Mouse (Mus musculus) intestine, embryonic 14.5 days (tissue): ENCODE measurements around the gene Mettl16. TPM values are rescaled to one million over a fixed set of nuclear protein-coding genes. Genes with fewer than 3 reads are reported as not detected.
A peak's percentile ranks its signal among the peaks of the same experiment; 100 is the strongest.

Experiments
- ATAC-seq: fragments of 200-750 bp; cut with Nextera tagmentation; replicated peaks from 2 replicates; pipeline ENCODE4 v1.8.0; 2017; ENCODE audit warnings: low read depth, moderate number of reproducible peaks, moderate TSS enrichment, moderate library complexity; ENCODE audit not compliant: low FRiP score, low TSS enrichment
- DNase-seq: peaks from one replicate; pipeline ENCODE4 v3.0.0-alpha.2; 2018; ENCODE audit warnings: low spot score
- H3K27ac ChIP-seq: fragments of 300-500 bp; sonication (generic); 2 replicates; pipeline ENCODE4 v1.5.1; 2014; ENCODE audit warnings: low read depth, mild to moderate bottlenecking, control low read depth
- H3K27me3 ChIP-seq: fragments of 300-500 bp; sonication (generic); replicated peaks from 2 replicates; pipeline ENCODE4 v1.6.1; 2014; ENCODE audit warnings: low read length, control low read depth; ENCODE audit not compliant: control insufficient read depth, insufficient read depth
- H3K36me3 ChIP-seq: fragments of 300-500 bp; sonication (generic); 2 replicates; pipeline ENCODE4 v1.6.1; 2014; ENCODE audit warnings: low read length, control low read depth; ENCODE audit not compliant: control insufficient read depth, insufficient read depth
- H3K4me1 ChIP-seq: fragments of 300-500 bp; sonication (generic); replicated peaks from 2 replicates; pipeline ENCODE4 v1.6.1; 2014; ENCODE audit warnings: low read length, control low read depth, mixed read lengths; ENCODE audit not compliant: control insufficient read depth, insufficient read depth
- H3K4me2 ChIP-seq: fragments of 300-500 bp; sonication (generic); 2 replicates; pipeline ENCODE4 v1.6.1; 2014; ENCODE audit warnings: low read length
- H3K4me3 ChIP-seq: fragments of 300-500 bp; sonication (generic); 2 replicates; pipeline ENCODE4 v1.5.1; 2014; ENCODE audit warnings: low read depth, low read length, control low read depth, mixed read lengths
- H3K9ac ChIP-seq: fragments of 300-500 bp; sonication (generic); 2 replicates; pipeline ENCODE4 v1.6.1; 2014; ENCODE audit warnings: mild to moderate bottlenecking, low read length
- H3K9me3 ChIP-seq: fragments of 300-500 bp; sonication (generic); 2 replicates; pipeline ENCODE4 v1.6.1; 2016; ENCODE audit warnings: low read length, control low read depth; ENCODE audit not compliant: control insufficient read depth
- WGBS: fragments of 180-500 bp; shearing (Covaris S2); extraction: QIAGEN DNeasy Blood & Tissue Kit; methylation state at CpG from one replicate; pipeline ENCODE4 v1.1.7; 2014; 5-methylcytosine and 5-hydroxymethylcytosine counted together
- polyA plus RNA-seq: library from polyadenylated mRNA; unstranded; fragments of >200 nt; fragmentation: Nextera tagmentation; extraction: Ambion mirVana; gene quantifications from 2 replicates; pipeline ENCODE4 v1.2.1, GENCODE M21; 2014

The Mettl16 gene
- polyA plus RNA-seq, 1 experiment from 2014 or later: 31.9 TPM

DNA sequence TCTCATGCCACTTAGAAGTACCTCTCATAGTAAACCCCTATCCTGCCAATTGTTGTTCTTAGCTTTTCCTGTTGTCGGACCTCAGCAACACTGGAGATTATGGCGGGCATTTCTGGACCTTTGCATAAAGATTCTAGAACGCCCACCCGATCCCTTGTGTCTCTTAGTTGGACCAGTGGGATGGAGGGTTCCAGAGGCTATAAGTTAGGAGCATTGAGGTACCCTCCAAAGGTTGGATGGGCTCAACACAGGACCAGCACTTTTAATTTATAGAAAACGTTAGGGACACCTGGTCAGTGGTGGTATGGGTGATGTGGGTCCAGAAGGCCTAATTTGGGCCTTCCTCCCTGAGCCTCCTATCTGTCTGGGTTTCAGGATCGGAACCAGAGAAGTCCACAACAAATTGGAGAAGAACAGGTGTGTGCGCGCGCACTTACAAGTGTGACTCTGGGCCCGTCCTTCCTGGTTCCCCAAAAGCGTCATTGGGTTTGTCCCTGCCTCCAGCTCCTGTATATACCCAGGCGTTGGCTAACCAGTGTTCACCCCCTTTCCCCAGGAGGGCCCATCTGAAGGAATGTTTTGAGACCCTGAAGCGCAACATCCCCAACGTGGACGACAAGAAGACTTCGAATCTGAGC, 66.5 kb downstream of the Mettl16 start:
- DNase-seq: no peak
- H3K4me3 ChIP-seq: peak overlapping the region; percentile 54
- H3K9me3 ChIP-seq: no peaks in the 10 kb centered on the region
- 47% methylated on average over 16 of the region's 16 CpGs for WGBS
- H3K27me3 ChIP-seq: no peaks in the 10 kb centered on the region
- H3K27ac ChIP-seq: peak overlapping the region; percentile 94
- H3K4me2 ChIP-seq: peak overlapping the region; percentile 93
- H3K9ac ChIP-seq: 0 out of 2 replicates have a peak overlapping the region, but pooled peaks have one; percentile 17
- H3K36me3 ChIP-seq: peaks cover 2% of the 10 kb centered on the region; the same call in 1 of the 2 replicates
- peaks cover 23% of the 10 kb centered on the region for H3K4me1 ChIP-seq
- no peak; the same call in 1 of the 2 replicates for ATAC-seq

DNA sequence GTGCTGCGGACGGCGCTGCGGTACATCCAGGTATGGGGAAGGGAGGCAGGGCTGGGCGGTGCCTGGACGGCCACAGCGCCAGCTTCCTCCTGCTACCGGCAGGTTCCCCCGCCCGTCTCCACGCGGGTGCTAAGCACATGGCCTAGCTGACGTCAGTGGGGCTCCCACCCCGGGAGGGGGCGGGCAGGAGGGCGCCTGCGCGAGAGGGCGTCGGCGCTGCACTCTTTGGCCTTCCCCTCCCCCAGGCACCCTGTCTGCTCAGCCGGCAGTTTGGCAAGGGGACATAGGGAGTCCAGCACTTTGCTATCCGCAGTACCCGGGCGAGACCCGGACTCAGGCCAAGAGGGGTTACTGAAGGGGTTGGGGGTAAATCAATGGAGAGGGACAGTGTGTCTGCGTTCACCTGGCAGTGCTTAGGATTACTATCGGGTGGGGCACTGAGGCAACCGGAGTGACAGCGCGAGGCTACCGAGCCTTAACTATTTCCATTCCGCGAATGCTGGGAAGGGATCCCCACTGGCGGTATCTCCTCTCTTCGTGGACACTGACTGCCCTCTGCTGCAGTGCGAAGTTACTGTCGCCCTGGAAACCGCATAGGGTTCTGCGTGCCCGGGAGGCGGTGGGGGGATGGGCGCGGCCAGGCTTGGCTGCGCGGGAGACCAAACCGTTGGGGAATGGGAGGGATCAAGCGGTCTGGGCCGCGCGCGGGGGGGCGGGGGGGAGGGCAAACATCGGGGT, 67.2 kb downstream of the Mettl16 start:
- ATAC-seq: peak; percentile 77
- H3K9me3 ChIP-seq: no peaks in the 10 kb centered on the region
- no peaks in the 10 kb centered on the region for H3K27me3 ChIP-seq
- peak overlapping the region; percentile 93 for H3K4me2 ChIP-seq
- peak; percentile 95 for DNase-seq
- peaks cover 22% of the 10 kb centered on the region for H3K4me1 ChIP-seq
- peak overlapping the region; percentile 94 for H3K27ac ChIP-seq
- peaks cover 8% of the 10 kb centered on the region for H3K36me3 ChIP-seq
- WGBS: under 1% methylated on average over 51 of the region's 54 CpGs
- H3K9ac ChIP-seq: peak overlapping the region; percentile 51
- peak overlapping the region; percentile 54 for H3K4me3 ChIP-seq

DNA sequence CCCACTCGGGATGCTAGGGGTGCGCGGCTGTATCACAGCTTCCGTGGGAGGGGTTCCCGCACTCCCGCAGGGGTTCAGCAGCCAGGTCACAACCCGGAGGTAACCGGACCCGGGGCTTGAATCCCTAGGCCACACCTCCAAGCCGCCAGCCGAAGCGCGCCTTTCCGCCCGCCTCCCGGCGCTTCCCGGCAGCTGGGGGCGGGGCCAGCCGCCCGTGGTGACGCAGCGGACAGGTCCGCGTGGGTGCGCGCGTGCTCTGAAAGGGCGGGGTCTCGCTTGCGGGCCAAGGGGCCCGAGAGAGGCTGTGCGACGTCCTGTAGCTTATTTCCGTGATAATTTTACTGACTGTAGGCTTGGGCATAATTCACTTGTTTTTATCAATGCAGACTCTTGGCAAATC, 67.8 kb downstream of the Mettl16 start:
- Histone ChIP-seq H3K27ac (peak overlapping the region; percentile 94), H3K9ac (peak overlapping the region; percentile 51), H3K27me3 (no peaks in the 10 kb centered on the region), H3K4me1 (peaks cover 16% of the 10 kb centered on the region), H3K4me2 (peak overlapping the region; percentile 93), H3K4me3 (peak overlapping the region; percentile 54), H3K36me3 (peaks cover 10% of the 10 kb centered on the region), H3K9me3 (no peaks in the 10 kb centered on the region)
- ATAC-seq (peak; percentile 74), DNase-seq (peak; percentile 95)
- under 1% methylated on average over 34 of the region's 35 CpGs for WGBS

DNA sequence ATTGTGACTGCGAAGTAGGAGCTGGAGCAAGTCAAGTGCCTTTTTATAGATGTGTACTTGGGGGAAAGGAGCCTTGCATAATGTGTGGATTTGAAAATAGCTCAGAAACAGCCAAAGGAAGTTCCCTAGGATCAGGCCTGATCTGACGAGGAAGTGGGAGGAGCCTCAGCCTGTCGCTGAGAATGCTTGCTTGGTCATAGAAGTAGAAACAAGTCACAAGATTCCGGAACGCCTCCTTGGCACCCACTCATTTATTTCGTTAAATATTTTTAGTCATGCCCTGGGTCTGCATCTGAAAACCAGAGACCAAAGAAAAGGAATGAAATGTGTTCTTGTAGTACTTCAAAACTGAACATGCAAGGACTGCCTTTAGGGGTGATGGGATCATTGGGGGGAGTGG, 68.3 kb downstream of the Mettl16 start:
- 0 out of 2 replicates have a peak overlapping the region, but pooled peaks have one; percentile 51 for H3K9ac ChIP-seq
- ATAC-seq (no peak), DNase-seq (no peak)
- peaks cover 10% of the 10 kb centered on the region for H3K36me3 ChIP-seq
- 36% methylated on average over 6 of the region's 6 CpGs for WGBS
- peak overlapping the region; percentile 94 for H3K27ac ChIP-seq
- peak overlapping the region; percentile 54 for H3K4me3 ChIP-seq
- H3K4me2 ChIP-seq: peak overlapping the region; percentile 93
- H3K9me3 ChIP-seq: no peaks in the 10 kb centered on the region
- peaks cover 12% of the 10 kb centered on the region for H3K4me1 ChIP-seq
- H3K27me3 ChIP-seq: no peaks in the 10 kb centered on the region

DNA sequence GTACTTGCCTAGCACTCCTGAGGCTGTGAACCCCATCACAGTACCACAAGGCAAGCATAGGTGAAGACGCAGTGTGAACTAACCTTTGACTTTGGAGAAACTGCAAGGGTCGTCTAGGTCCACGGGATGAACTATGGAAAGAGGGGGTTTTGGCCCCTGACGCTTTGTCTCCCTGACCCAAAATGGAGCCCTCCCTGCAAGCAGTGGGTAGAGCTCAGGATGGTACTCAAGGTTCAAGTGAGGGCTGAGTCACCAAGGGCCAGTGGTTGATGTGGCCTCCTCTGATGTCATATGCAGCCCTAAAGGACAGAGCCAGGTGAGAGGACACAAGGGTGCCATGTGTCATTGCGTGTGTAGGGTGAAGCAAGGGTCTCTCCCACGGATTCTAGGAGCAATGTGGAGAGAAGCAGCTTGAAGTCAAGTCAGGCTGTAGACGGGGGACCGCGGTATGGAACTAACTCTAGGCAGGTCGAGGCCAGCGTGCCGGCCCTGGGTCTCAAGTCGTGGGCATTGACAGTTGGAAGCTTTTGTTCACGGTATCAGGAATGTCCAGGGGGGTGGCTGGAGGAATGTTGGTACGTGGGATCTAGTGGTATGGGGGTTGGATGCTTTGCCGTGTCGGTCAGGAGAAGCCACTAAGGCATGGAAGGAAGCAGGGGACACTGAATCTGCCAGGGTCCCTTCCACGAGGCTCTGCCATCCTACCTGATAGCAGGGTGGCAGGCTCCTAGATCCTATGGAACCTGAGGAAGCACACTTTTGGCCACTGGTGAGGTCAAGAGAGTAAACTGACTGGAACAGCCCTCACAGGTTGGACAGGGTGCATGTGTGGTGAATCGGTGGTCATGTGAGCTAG, 69.5 kb downstream of the Mettl16 start:
- no peak for DNase-seq
- 94% methylated on average over 19 of the region's 19 CpGs for WGBS
- Histone ChIP-seq H3K4me3 (no peak overlapping the region), H3K36me3 (peaks cover 16% of the 10 kb centered on the region), H3K4me2 (no peak overlapping the region), H3K27me3 (no peaks in the 10 kb centered on the region), H3K9me3 (no peaks in the 10 kb centered on the region), H3K4me1 (peaks cover 12% of the 10 kb centered on the region), H3K9ac (no peak overlapping the region), H3K27ac (no peak overlapping the region)
- no peak for ATAC-seq

DNA sequence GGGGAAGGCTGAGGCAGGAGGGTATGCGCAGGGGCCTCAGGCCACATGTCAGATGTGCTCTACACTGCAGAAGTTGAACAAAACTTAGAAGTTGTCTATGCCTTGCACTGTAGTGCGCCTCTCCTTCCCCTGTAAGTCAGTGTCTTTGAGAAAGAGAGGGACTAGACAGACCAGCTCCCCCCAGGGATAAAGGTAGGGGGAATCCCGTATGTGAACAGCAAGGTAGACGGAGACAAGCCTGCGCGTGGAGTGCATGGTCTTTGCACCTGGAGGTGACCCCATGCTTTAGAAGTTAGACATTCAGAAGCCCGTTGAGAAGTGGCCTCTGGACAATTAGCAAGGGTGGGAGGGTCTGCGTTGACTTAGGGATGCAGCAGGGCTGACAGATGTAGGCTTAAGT, 70.1 kb downstream of the Mettl16 start:
- peaks cover 12% of the 10 kb centered on the region for H3K4me1 ChIP-seq
- no peak overlapping the region for H3K4me2 ChIP-seq
- 86% methylated on average over 8 of the region's 8 CpGs for WGBS
- H3K9ac ChIP-seq: no peak overlapping the region
- DNase-seq (no peak), ATAC-seq (no peak)
- H3K36me3 ChIP-seq: peaks cover 16% of the 10 kb centered on the region
- H3K9me3 ChIP-seq: 0 out of 2 replicates have a peak, but pooled peaks cover 3% of the 10 kb centered on the region
- H3K27me3 ChIP-seq: no peaks in the 10 kb centered on the region
- no peak overlapping the region for H3K4me3 ChIP-seq
- no peak overlapping the region for H3K27ac ChIP-seq

DNA sequence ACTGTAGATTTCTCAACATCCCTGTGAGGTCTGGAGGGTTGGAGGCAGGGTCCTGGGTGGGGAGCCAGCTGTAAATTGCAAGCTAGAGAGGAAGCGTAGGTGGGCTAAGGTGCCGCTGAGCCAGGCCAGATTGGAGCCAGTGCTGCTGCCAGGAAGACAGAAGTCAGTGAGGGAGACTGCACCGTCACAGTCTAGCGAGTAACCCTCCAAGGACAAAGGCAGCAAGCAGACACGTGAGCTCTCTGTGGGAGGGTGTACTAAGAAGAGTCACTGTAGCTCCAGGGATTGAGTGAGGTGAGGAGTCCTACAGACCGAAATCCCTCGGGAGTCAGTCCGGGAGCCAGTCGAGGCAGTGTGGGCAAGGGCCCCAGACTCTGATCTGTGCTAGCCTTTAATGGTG, 70.7 kb downstream of the Mettl16 start:
- no peak for DNase-seq
- H3K4me2 ChIP-seq: no peak overlapping the region

DNA sequence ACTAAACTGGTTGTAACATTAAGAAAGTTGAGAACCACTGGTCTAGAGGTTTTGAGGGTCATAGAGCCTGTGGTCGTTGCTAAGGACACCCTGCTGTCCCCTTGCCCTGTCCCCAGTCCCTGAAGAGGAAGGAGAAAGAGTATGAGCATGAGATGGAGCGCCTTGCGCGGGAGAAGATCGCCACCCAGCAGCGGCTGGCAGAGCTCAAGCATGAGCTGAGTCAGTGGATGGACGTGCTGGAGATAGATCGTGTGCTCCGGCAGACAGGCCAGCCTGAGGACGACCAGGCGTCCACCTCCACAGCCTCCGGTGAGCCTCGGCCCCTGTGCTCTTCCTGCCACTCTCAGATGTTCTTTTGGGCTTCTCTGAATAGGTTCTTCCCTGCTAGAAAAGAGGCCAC, 71.4 kb downstream of the Mettl16 start:
- Histone ChIP-seq H3K9ac (no peak overlapping the region), H3K4me2 (no peak overlapping the region), H3K9me3 (0 out of 2 replicates have a peak, but pooled peaks cover 4% of the 10 kb centered on the region), H3K4me1 (peaks cover 12% of the 10 kb centered on the region), H3K27me3 (no peaks in the 10 kb centered on the region), H3K27ac (no peak overlapping the region), H3K36me3 (peaks cover 16% of the 10 kb centered on the region), H3K4me3 (no peak overlapping the region)
- 79% methylated on average over 13 of the region's 13 CpGs for WGBS
- no peak for DNase-seq
- no peak for ATAC-seq

More for the DNA sequence above, 70.7 kb downstream of the Mettl16 start:
- no peak overlapping the region for H3K9ac ChIP-seq
- H3K4me1 ChIP-seq: peaks cover 12% of the 10 kb centered on the region
- 0 out of 2 replicates have a peak, but pooled peaks cover 4% of the 10 kb centered on the region for H3K9me3 ChIP-seq
- H3K4me3 ChIP-seq: no peak overlapping the region
- H3K27me3 ChIP-seq: no peaks in the 10 kb centered on the region
- H3K27ac ChIP-seq: no peak overlapping the region
- H3K36me3 ChIP-seq: peaks cover 16% of the 10 kb centered on the region
- WGBS: 87% methylated on average over 9 of the region's 9 CpGs
- ATAC-seq: no peak
